Mouse (Mus musculus): ENCODE measurements around the gene Unc13b. TPM values are rescaled to one million over a fixed set of nuclear protein-coding genes. Genes with fewer than 3 reads are reported as not detected.

Gene Unc13b
- polyA plus RNA-seq, 1 experiment from 2014 or later: 24.6 TPM

DNA sequence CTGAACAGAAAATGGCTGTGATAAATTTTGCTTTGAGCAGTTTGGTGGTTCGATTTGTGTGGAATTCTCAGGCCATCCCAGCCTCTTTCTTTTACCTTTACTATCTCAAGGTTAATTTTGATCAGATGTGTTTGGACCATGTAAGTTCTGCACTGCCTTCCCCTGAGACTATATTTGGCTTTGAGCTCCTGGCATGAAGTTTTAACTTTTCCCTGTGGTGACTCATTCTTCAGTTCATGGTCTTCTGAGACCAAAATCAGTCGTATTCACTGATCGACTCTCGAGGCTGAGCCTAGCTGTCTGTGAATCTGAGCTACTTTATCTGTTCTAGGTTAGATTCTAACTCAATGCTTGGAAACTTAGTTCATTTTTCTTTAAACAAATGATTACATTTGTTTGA, 187.0 kb downstream of the Unc13b start:
- H3K4me1 ChIP-seq: peaks cover 14% of the 10 kb centered on the region
- H3K27ac ChIP-seq (replicated peaks): no peak overlapping the region
- no peak overlapping the region for H3K4me3 ChIP-seq
- H3K36me3 ChIP-seq: peaks cover 35% of the 10 kb centered on the region
- 95% methylated on average over 4 of the region's 4 CpGs for WGBS
- H3K9ac ChIP-seq (replicated peaks): no peak overlapping the region
- no peaks in the 10 kb centered on the region for H3K9me3 ChIP-seq
- no peak overlapping the region for H3K4me2 ChIP-seq (replicated peaks)
- no peaks in the 10 kb centered on the region for H3K27me3 ChIP-seq
- no peak for ATAC-seq (ENCODE audit: low FRiP score, low read depth)

DNA sequence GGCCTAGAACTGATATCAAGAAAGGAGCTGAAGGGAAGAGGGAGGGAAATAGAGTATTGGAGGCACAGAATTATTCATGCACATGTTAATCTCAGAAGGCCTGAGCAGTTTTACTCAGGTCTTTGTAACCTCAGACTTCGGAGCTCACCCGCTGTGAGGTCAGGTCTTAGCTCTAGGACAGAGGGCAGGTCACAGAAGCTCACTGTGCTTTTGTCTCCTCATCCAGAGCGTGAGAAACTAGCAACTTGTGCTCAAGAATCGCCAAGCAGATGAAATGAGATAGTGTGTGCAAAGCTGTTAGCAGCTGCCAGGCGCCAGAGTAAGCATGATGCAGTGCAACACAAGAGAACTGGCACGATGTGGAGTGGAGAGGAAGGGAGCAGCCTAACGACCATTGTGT, 189.3 kb downstream of the Unc13b start:
- H3K4me1 ChIP-seq: peaks cover 14% of the 10 kb centered on the region
- H3K27me3 ChIP-seq: no peaks in the 10 kb centered on the region
- peak overlapping the region; percentile 70 for H3K27ac ChIP-seq (replicated peaks)
- 14% methylated on average over 7 of the region's 7 CpGs for WGBS
- no peak overlapping the region for H3K9ac ChIP-seq (replicated peaks)
- no peak overlapping the region for H3K4me2 ChIP-seq (replicated peaks)
- no peaks in the 10 kb centered on the region for H3K9me3 ChIP-seq
- no peak overlapping the region for H3K4me3 ChIP-seq
- peak; percentile 65 for ATAC-seq (ENCODE audit: low FRiP score, low read depth)
- peaks cover 42% of the 10 kb centered on the region for H3K36me3 ChIP-seq

DNA sequence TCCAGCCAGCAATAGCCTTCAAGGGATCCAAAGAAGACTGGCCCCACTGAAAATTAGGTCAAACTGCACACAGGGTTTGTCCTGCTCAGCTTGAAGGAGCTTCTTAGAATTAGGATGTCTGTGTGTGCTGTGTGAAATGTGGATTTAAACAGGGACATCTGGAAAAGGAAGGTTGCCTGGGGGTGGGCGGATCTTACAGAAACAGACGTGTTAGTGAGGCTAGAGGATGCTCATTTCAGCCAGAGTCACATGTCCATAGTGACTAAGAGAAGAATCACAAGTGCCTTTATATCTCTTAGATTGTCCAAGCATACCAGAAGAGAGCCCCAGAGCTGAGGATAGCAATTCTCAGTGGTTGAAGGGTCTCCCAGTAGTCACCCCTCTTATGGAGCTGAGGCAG, 190.2 kb downstream of the Unc13b start:
- H3K4me1 ChIP-seq: peaks cover 14% of the 10 kb centered on the region

DNA sequence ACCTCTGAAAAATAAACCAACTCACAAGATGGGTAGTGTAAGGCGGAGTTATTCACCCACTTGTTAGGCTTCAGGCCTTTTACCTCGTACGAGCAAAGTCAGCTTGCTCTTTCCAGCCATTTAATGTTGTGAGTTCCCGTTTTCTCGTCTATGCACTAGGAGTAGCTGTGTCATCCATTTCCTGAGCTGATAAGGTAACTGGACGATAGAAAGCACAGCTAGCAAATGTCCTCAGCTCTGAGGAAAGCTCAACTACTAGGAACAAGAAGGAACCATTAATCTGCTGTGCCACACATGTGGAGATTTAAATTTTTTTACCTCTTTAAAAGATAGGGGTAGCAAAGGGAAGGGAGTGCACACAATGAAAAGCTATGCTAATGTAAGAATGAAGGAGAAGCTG, 192.5 kb downstream of the Unc13b start:
- H3K4me1 ChIP-seq: peaks cover 14% of the 10 kb centered on the region
- H3K4me3 ChIP-seq: no peak overlapping the region
- H3K36me3 ChIP-seq: peaks cover 43% of the 10 kb centered on the region
- no peak overlapping the region for H3K27ac ChIP-seq (replicated peaks)
- WGBS: 84% methylated on average over 6 of the region's 6 CpGs
- H3K4me2 ChIP-seq (replicated peaks): no peak overlapping the region
- no peak for ATAC-seq (ENCODE audit: low FRiP score, low read depth)
- no peak overlapping the region for H3K9ac ChIP-seq (replicated peaks)
- no peaks in the 10 kb centered on the region for H3K27me3 ChIP-seq
- H3K9me3 ChIP-seq: no peaks in the 10 kb centered on the region

More for the DNA sequence above, 190.2 kb downstream of the Unc13b start:
- ATAC-seq (ENCODE audit: low FRiP score, low read depth): no peak
- no peak overlapping the region for H3K4me3 ChIP-seq
- no peaks in the 10 kb centered on the region for H3K27me3 ChIP-seq
- WGBS: 58% methylated on average over 2 of the region's 2 CpGs
- no peak overlapping the region for H3K4me2 ChIP-seq (replicated peaks)
- H3K36me3 ChIP-seq: peaks cover 46% of the 10 kb centered on the region
- H3K9me3 ChIP-seq: no peaks in the 10 kb centered on the region
- H3K27ac ChIP-seq (replicated peaks): peak overlapping the region; percentile 70
- H3K9ac ChIP-seq (replicated peaks): no peak overlapping the region

DNA sequence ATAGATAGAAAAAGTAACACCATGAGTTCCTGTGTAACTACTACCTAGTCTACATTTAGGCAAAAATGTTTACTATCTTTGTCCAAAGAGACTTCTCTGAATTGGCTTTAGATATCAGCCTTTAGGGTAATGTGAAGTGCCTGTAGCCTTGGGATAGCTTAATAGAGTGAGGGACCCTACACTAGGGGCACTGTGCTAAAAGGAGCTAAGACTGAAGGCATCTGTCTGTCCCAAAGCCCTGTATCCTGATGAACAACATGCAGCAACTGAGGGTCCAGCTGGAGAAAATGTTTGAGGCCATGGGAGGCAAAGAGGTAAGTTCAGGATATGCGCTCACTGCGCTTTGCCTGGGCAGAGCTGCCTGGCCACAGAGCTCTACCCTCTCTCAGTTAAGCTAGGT, 198.3 kb downstream of the Unc13b start:
- Histone ChIP-seq H3K9ac (replicated peaks) (no peak overlapping the region), H3K4me1 (no peaks in the 10 kb centered on the region), H3K36me3 (peaks cover 43% of the 10 kb centered on the region), H3K4me3 (no peak overlapping the region), H3K9me3 (no peaks in the 10 kb centered on the region), H3K27ac (replicated peaks) (no peak overlapping the region), H3K4me2 (replicated peaks) (no peak overlapping the region), H3K27me3 (no peaks in the 10 kb centered on the region)
- ATAC-seq (ENCODE audit: low FRiP score, low read depth): no peak
- 98% methylated on average over 2 of the region's 2 CpGs for WGBS

DNA sequence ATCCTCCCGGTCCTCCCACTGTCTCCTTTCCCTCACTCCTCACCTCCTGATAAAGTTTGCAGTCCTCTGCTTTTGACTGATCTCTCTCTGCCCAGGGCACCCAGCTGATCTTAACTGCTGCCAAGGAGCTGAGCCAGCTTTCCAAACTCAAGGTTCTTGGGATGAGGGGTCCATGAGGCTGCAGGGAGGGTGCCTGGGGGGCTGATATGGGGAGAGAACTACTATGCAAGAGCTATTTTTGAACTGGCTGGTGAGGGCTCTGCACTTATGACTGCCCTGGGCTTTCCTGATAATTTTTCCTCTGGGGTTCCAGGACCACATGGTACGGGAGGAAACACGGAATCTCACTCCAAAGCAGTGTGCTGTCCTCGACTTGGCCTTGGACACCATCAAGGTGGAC, 199.8 kb downstream of the Unc13b start:
- H3K36me3 ChIP-seq: peaks cover 45% of the 10 kb centered on the region
- no peaks in the 10 kb centered on the region for H3K9me3 ChIP-seq

DNA sequence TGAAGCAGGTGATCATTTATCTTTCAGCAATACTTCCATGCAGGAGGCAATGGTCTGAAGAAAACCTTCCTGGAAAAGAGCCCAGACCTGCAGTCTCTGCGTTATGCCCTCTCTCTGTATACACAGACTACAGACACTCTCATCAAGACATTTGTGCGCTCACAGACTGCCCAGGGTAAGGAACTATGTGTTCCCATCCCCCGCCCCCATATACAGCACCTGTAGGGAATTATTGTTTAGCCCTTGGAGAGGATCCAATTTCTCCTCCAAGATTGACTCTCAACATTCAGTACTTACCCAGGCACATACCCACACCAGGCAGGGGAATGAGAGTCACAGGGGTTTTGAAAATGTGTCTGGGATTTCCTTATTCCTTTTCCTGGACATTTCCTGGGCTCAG, 200.7 kb downstream of the Unc13b start:
- H3K27ac ChIP-seq (replicated peaks): no peak overlapping the region
- H3K9me3 ChIP-seq: no peaks in the 10 kb centered on the region
- no peaks in the 10 kb centered on the region for H3K27me3 ChIP-seq
- H3K4me1 ChIP-seq: no peaks in the 10 kb centered on the region
- H3K9ac ChIP-seq (replicated peaks): no peak overlapping the region
- WGBS: 86% methylated on average over 3 of the region's 3 CpGs
- ATAC-seq (ENCODE audit: low FRiP score, low read depth): no peak
- no peak overlapping the region for H3K4me2 ChIP-seq (replicated peaks)
- peaks cover 49% of the 10 kb centered on the region for H3K36me3 ChIP-seq
- H3K4me3 ChIP-seq: no peak overlapping the region

More for the DNA sequence above, 199.8 kb downstream of the Unc13b start:
- Histone ChIP-seq H3K27ac (replicated peaks) (no peak overlapping the region), H3K4me1 (no peaks in the 10 kb centered on the region), H3K4me3 (no peak overlapping the region), H3K9ac (replicated peaks) (no peak overlapping the region), H3K27me3 (no peaks in the 10 kb centered on the region), H3K4me2 (replicated peaks) (no peak overlapping the region)
- ATAC-seq (ENCODE audit: low FRiP score, low read depth): no peak
- 92% methylated on average over 4 of the region's 4 CpGs for WGBS

DNA sequence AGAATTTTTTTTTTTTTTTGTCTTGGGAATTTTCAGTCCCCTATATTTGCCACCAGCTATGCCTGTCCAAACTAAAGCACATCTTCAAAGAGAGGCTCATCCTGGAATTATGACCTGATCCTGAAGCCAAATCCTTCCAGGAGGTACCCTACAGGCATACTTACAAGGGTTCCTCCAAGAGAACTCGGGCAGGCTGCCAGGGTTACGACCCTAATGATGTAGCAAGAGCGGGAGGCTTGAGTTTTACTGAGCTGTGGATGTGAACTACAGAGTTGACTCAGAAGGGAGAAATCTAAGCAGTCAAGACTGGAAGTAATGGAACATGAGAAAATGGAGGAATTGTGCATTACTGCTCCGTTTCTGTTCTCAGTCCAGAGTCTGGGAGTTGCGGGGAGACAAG, 201.3 kb downstream of the Unc13b start:
- Histone ChIP-seq H3K4me1 (no peaks in the 10 kb centered on the region), H3K27ac (replicated peaks) (no peak overlapping the region), H3K9me3 (no peaks in the 10 kb centered on the region), H3K9ac (replicated peaks) (no peak overlapping the region), H3K27me3 (no peaks in the 10 kb centered on the region), H3K4me2 (replicated peaks) (no peak overlapping the region), H3K36me3 (peaks cover 48% of the 10 kb centered on the region), H3K4me3 (no peak overlapping the region)
- 80% methylated on average over 5 of the region's 5 CpGs for WGBS
- ATAC-seq (ENCODE audit: low FRiP score, low read depth): no peak

DNA sequence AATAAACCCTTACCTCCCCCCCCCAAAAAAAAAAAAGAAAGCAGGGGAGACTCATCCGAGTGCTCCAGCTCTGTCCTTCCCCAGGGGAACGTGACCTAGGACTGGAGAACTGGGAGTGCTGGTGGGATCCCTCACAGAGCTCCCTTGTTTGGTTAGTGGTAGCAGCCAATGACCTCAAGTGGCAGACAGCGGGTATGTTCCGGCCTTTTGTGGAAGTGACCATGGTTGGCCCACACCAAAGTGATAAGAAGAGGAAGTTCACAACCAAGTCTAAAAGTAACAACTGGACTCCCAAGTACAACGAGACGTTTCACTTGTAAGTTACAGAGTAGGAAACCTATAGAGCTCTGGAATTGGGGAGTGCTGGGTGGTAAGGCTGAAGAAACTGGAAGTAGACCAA, 204.1 kb downstream of the Unc13b start:
- H3K36me3 ChIP-seq: peaks cover 26% of the 10 kb centered on the region
- no peaks in the 10 kb centered on the region for H3K27me3 ChIP-seq
- H3K4me2 ChIP-seq (replicated peaks): no peak overlapping the region
- H3K9ac ChIP-seq (replicated peaks): no peak overlapping the region
- H3K4me1 ChIP-seq: peaks cover 5% of the 10 kb centered on the region
- no peak for ATAC-seq (ENCODE audit: low FRiP score, low read depth)
- H3K4me3 ChIP-seq: no peak overlapping the region
- WGBS: 92% methylated on average over 6 of the region's 6 CpGs
- no peak overlapping the region for H3K27ac ChIP-seq (replicated peaks)
- H3K9me3 ChIP-seq: no peaks in the 10 kb centered on the region

DNA sequence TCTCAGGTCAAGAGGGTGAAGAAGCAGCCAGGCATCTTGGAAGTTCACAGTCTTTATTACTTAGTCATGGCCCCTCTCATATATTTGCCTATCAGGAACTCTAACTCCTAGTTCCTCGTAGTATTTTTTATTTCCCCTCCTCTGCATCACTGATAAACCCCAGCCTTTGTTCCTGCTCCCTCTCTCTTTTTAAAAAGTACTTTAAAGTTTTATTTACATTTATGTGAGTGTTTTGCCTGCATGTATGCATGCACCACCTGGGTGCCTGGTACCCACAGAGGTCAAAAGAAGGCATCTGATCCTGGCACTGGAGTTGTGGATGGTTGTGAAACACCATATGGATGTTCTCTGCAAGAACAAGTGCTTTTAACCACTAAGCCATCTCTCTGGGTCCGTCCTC, 207.4 kb downstream of the Unc13b start:
- ATAC-seq (ENCODE audit: low FRiP score, low read depth): no peak
- WGBS: 68% methylated on average over 2 of the region's 2 CpGs
- Histone ChIP-seq H3K9me3 (no peaks in the 10 kb centered on the region), H3K27ac (replicated peaks) (no peak overlapping the region), H3K36me3 (peaks cover 14% of the 10 kb centered on the region; the same call in 1 of the 2 replicates), H3K4me3 (no peak overlapping the region), H3K4me1 (peaks cover 5% of the 10 kb centered on the region), H3K4me2 (replicated peaks) (no peak overlapping the region), H3K27me3 (no peaks in the 10 kb centered on the region), H3K9ac (replicated peaks) (no peak overlapping the region)

DNA sequence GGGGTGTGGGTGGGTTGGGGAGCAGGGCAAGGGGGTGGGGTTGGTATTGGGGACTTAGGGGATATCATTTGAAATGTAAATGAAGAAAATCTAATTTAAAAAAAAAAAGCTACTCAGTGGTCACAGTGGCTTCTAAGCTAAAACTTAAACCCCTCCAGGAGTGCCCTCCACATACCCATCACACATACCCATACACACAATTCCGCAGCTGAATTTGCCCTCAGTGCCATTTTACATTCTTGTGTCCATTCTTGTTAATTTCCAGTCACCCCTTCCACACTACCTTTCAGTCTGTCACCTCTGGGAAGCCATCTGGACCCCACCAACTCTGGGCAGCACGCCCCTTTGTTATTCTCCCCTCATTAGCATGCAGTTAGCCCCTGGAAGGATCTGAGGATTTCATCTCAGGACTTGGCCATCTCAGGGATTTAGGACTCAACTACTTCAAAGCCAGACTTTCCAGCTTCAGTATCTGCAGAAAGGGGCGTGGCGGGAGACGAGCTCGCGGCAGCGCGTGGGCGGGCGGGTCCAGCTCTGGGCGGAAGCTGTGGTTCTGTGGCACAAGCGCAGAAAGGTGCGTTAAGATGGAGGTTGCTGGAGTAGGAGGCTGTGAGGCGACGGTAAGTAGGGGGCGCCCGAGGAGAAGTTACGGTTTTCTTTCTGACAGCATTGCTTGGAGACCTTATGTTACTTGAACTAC, 208.0 kb downstream of the Unc13b start, which contains the start of gene Atp8b5:
Atp8b5 (plus strand) TSS at position 537 of the 700 bp plus-strand sequence.
- Histone ChIP-seq H3K36me3 (peaks cover 14% of the 10 kb centered on the region; the same call in 1 of the 2 replicates), H3K27ac (replicated peaks) (peak within 1 kb of the TSS; percentile 50), H3K27me3 (no peaks in the 10 kb centered on the region), H3K4me1 (peaks cover 5% of the 10 kb centered on the region), H3K4me3 (peak within 1 kb of the TSS; percentile 42), H3K9me3 (no peaks in the 10 kb centered on the region), H3K4me2 (replicated peaks) (peak within 1 kb of the TSS; percentile 64), H3K9ac (replicated peaks) (peak within 1 kb of the TSS; percentile 46)
- 1% methylated on average over 19 of the region's 19 CpGs for WGBS
- peak; percentile 73 for ATAC-seq (ENCODE audit: low FRiP score, low read depth)

DNA sequence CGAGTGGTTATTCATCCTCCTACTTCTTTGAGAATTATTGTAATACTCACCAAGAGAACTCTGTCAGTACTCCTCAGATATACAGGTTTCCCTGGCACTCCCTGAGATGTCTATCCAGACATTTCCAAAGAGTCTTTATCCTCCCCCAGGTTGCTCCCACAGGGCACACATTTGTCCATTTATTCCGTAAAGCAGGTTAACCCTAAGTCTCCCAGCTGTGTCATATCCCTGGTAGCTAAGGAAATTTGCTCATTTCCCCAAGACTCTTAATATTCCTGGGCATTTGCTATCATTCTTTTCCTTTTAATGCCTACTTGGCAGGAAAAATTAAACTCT, 208.5 kb downstream of the Unc13b start:
- ATAC-seq (ENCODE audit: low FRiP score, low read depth): no peak
- peaks cover 14% of the 10 kb centered on the region; the same call in 1 of the 2 replicates for H3K36me3 ChIP-seq
- peak overlapping the region; percentile 42 for H3K4me3 ChIP-seq
- 22% methylated on average over 2 of the region's 2 CpGs for WGBS
- no peak overlapping the region for H3K9ac ChIP-seq (replicated peaks)
- H3K27me3 ChIP-seq: no peaks in the 10 kb centered on the region
- peaks cover 5% of the 10 kb centered on the region for H3K4me1 ChIP-seq
- H3K9me3 ChIP-seq: no peaks in the 10 kb centered on the region
- H3K27ac ChIP-seq (replicated peaks): no peak overlapping the region
- peak overlapping the region; percentile 64 for H3K4me2 ChIP-seq (replicated peaks)

DNA sequence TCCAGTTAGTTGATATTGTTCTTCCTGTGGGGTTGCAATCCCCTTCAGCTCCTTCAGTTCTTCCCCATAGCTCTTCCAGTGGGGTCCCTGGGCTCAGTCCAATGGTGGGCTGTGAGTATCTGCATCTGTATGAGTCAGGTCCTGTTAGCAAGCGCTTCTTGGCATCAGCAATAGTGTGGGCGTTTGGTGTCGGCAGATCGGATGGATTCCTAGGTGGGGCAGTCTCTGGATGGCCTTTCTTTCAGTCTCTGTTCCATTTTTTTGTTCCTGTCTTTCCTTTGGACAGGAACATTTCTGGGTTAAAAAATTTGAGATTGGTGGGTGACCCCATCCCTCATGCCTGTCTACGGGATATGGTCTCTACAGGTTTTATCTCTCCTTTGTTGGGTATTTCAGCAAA, 226.7 kb downstream of the Unc13b start:
- Histone ChIP-seq H3K27me3 (no peaks in the 10 kb centered on the region), H3K4me3 (no peak overlapping the region), H3K4me1 (no peaks in the 10 kb centered on the region), H3K36me3 (no peaks in the 10 kb centered on the region), H3K9ac (replicated peaks) (no peak overlapping the region), H3K27ac (replicated peaks) (no peak overlapping the region), H3K9me3 (no peaks in the 10 kb centered on the region), H3K4me2 (replicated peaks) (no peak overlapping the region)
- WGBS: 94% methylated on average over 5 of the region's 5 CpGs
- no peak for ATAC-seq (ENCODE audit: low FRiP score, low read depth)

Data from midbrain, embryonic 12.5 days (tissue).